Mouse (Mus musculus) A20 (cell line): Measurements from ENCODE around the gene Cfap97.
"Not testable (repeated sequence)": the region's sequence is repeated elsewhere in the genome, so short reads cannot be mapped to it uniquely, and the experiment has no call there.

ENCODE experiments used
- DNase-seq: peaks from one replicate; pipeline ENCODE4 v3.0.0-alpha.2; 2011; ENCODE audit warnings: low read depth, low spot score

The Cfap97 gene

GRCm38 (mm10) chr8:46151202-46152062 is at the start of gene Cfap97:
Cfap97 (plus strand) TSS chr8:46151771.
- DNase-seq = peak; percentile 74

GRCm38 (mm10) chr8:46103434-46103833 is 48.1 kb upstream of the Cfap97 start:
- no peak for DNase-seq

- DNase-seq = no peak
These were observed 43.9 kb upstream of the Cfap97 start for GRCm38 (mm10) chr8:46107690-46108089.

- peak; percentile 26 for DNase-seq
These were observed 38.0 kb upstream of the Cfap97 start for GRCm38 (mm10) chr8:46113421-46114170.

- DNase-seq = peak; percentile 41
These were observed 34.4 kb upstream of the Cfap97 start for GRCm38 (mm10) chr8:46117172-46117571.

- no peak for DNase-seq
These were observed 32.4 kb upstream of the Cfap97 start for GRCm38 (mm10) chr8:46119176-46119575.

GRCm38 (mm10) chr8:46122498-46122897 is 29.1 kb upstream of the Cfap97 start:
- DNase-seq = no peak

GRCm38 (mm10) chr8:46130426-46130825 is 21.1 kb upstream of the Cfap97 start:
- DNase-seq = no peak

- not testable (repeated sequence) for DNase-seq
These were observed 16.0 kb upstream of the Cfap97 start for GRCm38 (mm10) chr8:46135546-46135945.

GRCm38 (mm10) chr8:46137336-46137735 is 14.2 kb upstream of the Cfap97 start:
- no peak for DNase-seq

- no peak for DNase-seq
These were observed 13.6 kb upstream of the Cfap97 start for GRCm38 (mm10) chr8:46137843-46138596.

GRCm38 (mm10) chr8:46140376-46141120 is 11.0 kb upstream of the Cfap97 start:
- no peak for DNase-seq

GRCm38 (mm10) chr8:46141688-46142087 is 9.9 kb upstream of the Cfap97 start:
- no peak for DNase-seq

GRCm38 (mm10) chr8:46142498-46143081 is 9.0 kb upstream of the Cfap97 start:
- no peak for DNase-seq

- DNase-seq = no peak
These were observed 8.1 kb upstream of the Cfap97 start for GRCm38 (mm10) chr8:46143470-46143869.

- no peak for DNase-seq
These were observed 7.6 kb upstream of the Cfap97 start for GRCm38 (mm10) chr8:46143924-46144323.

GRCm38 (mm10) chr8:46146173-46146572 is 5.4 kb upstream of the Cfap97 start:
- no peak for DNase-seq

- DNase-seq = no peak
These were observed 2.3 kb upstream of the Cfap97 start for GRCm38 (mm10) chr8:46149306-46149705.

GRCm38 (mm10) chr8:46149782-46150181 is 1.8 kb upstream of the Cfap97 start:
- peak; percentile 64 for DNase-seq

GRCm38 (mm10) chr8:46152064-46153031 is 777 bp downstream of the Cfap97 start, which contains the start of gene Snx25:
Snx25 (minus strand) TSS chr8:46152159.
- peak; percentile 93 for DNase-seq
